Mouse (Mus musculus): ENCODE data around the gene Snapc3. TPM values are rescaled to one million over a fixed set of nuclear protein-coding genes. Genes with fewer than 3 reads are reported as not detected.

The Snapc3 gene
- total RNA-seq, 2 experiments from 2014 or later: 12.0 to 18.1 TPM

DNA sequence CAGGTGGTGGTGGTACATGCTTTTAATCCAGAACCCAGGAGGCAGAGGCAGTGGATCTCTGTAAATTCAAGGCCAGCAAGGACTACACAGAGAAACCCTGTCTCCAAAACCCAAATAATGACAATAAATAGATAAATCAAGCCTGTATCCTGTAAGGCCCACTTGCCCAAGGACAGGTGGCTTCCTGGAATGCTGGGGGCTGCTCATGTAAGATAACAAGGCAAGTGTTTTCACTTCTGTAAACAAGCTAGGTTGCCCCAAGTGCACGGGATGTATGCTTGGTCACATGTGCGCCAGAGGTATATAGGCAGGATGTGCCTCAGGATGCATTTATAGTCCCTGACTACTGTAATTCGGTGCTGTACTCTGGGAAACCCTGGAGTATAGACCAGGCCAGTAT is 5.5 kb upstream of the Snapc3 start:
- no peak for ATAC-seq (replicated peaks; ENCODE audit: low FRiP score, poor library complexity, severe bottlenecking)

DNA sequence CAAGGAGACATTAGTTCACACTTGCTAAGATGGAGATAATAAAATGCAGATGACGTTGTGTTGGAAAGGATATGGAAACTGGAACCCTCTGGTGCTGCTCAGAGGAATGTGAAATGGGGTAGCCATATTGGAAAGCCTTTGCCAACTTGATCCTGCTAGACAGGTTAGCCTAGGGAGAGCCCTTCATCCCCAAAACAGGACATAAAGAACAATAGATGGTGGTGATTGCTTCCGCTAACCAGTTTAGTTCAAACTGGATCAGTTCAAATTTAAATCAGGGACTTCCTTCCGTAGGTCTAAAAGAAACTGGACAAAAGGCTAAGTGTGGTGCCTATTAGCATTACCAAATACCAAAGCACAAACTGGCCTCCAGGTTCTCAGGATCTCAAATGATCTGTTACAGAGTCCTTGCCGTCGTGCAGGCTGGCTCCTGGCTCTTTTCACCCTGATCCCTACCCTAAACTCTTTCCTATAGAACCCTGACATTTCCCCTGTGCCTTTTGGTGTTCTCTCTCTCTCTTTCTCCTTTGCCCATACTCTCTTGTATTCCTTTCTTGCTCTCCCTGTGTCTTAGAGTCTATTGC is 3.2 kb upstream of the Snapc3 start:
- no peak for ATAC-seq (replicated peaks; ENCODE audit: low FRiP score, poor library complexity, severe bottlenecking)

DNA sequence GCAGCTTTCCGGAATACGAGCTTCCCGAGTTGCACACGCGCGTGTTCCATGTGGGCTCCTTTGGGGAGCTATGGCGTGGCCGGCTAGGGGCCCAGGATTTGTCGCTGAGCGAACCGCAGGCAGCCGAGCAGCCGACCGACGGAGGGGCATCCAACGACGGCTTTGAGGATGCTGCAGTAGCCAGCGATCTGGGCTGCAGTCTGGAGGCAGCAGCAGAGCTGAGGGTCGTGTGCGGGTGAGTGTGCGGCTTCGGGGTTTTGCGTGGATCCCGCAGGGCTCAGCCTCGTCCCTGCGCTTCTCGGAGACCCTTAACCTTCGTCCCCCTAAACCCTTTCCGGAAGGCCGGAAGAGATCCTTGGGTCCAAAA is 279 bp downstream of the Snapc3 start:
- ATAC-seq (replicated peaks; ENCODE audit: low FRiP score, poor library complexity, severe bottlenecking): no peak; the same call in 1 of the 2 replicates

DNA sequence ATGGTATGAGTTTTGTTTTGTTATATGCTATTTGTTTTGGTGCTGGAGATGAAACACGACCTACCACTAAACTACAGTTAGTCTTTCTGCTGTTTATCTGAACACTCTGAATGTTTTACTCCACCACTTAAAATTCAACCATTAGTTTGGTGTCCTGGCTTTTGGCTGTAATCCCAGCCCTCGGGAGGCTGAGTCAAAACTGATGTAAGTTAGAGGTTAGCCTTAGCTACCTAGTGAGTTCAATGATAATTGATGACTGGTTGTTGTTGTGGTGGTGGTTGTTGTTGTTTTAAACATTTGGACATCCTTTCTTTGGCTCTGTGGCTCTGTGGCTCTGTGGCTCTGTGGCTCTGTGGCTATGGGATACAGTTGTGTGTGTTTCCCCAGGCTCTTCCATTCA is 1.3 kb downstream of the Snapc3 start:
- ATAC-seq (replicated peaks; ENCODE audit: low FRiP score, poor library complexity, severe bottlenecking): no peak

DNA sequence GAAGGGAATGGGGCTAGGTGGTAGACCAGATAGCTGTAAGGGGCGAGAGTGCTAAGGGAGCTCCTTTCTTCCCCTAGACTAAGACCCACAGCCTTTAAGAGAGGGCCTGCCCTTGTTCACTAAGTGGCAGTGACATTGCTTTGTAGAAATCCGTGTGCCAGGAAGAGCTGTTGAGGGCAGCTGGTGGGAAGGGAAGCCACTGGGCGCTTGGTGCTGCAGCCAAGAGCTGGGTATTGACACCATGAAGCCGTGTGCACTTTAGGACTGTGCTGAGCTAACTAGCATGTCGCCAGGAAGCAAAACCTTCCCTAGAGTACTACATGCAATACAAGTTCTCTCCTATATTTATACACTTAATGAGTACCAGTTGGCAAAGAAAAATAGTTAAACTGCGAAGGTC is 6.1 kb downstream of the Snapc3 start:
- no peak for ATAC-seq (replicated peaks; ENCODE audit: low FRiP score, poor library complexity, severe bottlenecking)

DNA sequence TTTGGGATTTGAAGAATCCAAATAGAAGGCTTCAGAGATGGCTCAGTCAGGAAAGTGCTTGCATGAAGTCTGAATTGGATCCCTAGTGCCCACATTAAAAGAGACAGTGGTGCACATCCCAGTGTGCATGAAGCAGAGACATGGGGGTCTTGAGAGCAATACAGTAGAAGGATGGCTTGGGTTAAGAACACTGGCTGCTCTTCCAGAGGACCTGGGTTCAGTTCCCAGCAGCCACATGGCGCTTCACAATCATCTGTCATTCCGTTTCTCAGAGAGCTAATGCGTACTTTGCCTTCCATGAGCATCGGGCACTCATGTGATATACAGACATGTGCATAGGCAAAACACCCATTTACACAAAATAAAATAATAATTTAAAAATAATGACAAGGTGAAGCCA is 7.6 kb downstream of the Snapc3 start:
- no peak for ATAC-seq (replicated peaks; ENCODE audit: low FRiP score, poor library complexity, severe bottlenecking)

DNA sequence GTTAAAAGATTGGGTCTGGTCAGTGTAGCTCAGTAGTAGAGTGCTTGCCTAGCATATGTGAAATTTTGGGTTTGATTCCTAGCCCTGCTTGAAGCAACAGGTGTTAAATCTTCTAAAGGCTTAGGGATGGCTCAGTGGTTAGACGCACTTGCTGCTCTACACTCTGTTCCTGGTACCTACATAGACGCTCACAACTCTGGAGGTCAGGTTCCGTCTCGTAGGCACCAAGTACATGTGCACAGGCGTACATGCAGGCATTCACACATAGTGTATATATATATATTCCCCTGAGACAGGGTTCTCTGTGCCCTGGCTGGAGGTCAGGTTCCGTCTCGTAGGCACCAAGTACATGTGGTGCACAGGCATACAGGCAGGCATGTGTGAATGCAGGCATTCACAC is 9.6 kb downstream of the Snapc3 start:
- ATAC-seq (replicated peaks; ENCODE audit: low FRiP score, poor library complexity, severe bottlenecking): no peak

DNA sequence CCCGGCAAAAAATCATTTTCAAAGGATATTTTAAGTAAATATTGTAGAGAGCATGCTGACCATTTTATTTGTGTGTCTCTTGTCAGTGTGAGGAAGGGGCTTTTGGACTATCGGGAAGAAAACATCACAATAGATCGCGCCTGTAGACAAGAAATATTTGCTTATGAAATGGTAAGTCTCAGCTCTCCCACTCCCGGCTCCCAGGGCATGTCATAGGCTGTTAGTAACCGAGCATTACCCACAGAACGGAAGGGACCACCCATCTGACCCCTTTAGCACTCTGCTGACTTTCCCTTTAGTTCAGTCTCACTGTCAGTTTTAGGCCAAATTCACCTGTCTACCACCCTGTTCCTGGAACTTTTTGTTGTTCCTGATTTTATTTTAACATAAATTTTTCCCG is 10.2 kb downstream of the Snapc3 start:
- no peak for ATAC-seq (replicated peaks; ENCODE audit: low FRiP score, poor library complexity, severe bottlenecking)

DNA sequence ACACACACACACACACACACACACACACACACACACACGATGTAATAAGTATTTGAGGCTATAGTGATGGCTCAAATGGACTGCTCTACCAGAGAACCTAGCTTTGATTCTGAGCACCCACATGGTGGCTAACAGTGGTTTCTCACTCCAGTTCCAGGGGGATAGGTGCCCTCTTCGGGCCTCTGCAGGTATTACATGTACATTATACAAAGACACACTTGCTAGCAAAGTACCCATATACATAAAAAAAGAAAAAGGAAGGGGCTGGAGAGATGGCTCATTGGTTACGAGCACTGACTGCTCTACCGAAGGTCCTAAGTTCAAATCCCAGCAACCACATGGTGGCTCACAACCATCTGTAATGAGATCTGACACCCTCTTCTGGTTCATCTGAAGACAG is 11.3 kb downstream of the Snapc3 start:
- peak; percentile 70; the same call in 1 of the 2 replicates for ATAC-seq (replicated peaks; ENCODE audit: low FRiP score, poor library complexity, severe bottlenecking)

DNA sequence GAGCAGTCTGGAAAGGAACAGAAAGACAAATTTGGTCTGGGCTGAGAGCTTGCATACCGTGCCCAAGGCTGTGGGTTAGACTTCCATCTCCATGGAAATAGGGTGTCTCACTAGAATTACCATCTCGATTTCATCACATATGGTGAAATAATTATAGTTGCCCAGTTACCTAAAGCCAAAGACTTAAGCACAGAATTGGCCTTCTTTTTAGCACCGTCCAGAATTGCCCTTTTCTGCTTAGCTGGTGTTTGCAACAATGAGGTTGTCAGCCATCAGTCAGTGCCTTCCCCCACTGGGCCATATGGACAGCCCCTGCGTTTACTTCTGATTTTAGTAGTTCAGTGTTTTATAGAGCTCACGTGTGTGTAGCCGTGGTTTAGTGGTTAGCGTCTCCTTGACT is 14.4 kb downstream of the Snapc3 start:
- ATAC-seq (replicated peaks; ENCODE audit: low FRiP score, poor library complexity, severe bottlenecking): no peak

DNA sequence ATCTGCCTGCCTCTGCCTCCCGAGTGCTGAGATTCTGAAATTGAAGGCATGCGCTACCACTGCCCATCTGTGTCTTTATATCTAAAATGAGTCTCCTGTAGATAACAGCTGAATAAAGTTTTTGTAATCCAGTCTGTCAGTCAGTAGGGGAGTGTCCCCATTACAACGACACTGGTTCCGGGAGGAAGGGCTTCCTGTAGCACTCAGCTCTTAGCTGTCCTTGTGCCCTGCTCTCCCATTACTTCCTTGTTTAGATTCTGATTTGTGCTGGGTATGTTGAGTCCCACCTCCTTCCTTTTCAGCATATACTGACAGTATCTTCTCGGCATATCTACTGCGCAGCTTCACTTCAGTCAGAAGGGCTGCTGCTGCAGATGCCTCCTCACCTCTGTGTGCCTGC is 15.4 kb downstream of the Snapc3 start:
- no peak for ATAC-seq (replicated peaks; ENCODE audit: low FRiP score, poor library complexity, severe bottlenecking)

DNA sequence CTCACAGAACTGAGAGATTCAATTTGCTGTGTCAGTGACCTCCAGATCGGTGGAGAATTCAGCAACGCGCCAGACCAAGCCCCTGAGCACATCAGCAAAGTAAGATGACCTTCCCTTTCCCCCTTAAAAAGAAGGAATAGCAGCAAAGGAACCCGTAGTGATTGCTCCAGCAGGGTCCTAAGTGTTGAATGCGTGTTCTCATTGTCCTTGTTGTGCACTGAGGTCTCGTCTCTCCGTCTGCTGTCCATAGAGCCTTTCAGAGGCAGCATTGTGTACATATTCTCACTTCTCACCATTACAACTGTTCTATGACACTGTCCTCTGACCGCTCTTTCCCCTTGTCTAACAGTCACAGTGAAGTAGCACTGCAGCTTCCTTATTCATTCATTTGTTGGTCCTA is 18.9 kb downstream of the Snapc3 start:
- ATAC-seq (replicated peaks; ENCODE audit: low FRiP score, poor library complexity, severe bottlenecking): no peak

DNA sequence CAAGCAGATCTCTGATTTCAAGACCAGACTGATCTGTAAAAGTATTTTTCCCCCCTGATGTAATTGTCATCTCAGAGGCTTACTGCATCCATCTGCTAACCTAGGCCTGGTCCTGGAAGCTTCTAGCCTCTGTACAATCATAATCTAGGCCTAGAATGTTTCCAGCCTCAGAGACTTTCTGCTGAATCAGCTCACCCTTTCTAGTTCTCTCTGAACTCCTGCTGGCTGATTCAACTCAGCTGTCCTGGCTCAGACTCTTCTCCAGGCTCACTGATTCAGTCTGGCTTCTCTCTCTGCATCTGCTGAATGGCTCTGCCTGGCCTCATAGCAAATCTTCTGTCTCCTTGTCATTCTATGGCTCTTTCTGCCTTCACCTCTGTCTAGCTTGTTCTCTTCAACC is 20.6 kb downstream of the Snapc3 start:
- ATAC-seq (replicated peaks; ENCODE audit: low FRiP score, poor library complexity, severe bottlenecking): no peak

DNA sequence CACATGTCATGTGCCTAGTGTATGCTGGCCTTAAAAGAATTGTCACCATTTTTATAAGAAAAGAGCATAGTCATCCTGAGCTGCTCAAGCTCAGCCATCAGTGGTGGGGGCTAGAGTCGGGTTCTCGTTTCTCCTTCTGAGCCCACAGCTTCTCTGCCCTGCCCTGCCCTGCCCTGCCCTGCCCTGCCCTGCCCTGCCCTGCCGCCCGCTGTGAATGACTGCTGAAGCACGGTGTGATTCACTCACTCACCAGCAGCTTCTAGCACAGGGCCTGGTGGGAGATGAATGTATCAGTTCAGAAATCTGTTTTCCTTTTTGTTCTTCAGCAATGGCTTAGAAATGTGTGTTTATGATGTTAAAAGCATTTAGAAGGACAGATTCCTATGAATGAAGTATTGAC is 21.5 kb downstream of the Snapc3 start:
- ATAC-seq (replicated peaks; ENCODE audit: low FRiP score, poor library complexity, severe bottlenecking): no peak

DNA sequence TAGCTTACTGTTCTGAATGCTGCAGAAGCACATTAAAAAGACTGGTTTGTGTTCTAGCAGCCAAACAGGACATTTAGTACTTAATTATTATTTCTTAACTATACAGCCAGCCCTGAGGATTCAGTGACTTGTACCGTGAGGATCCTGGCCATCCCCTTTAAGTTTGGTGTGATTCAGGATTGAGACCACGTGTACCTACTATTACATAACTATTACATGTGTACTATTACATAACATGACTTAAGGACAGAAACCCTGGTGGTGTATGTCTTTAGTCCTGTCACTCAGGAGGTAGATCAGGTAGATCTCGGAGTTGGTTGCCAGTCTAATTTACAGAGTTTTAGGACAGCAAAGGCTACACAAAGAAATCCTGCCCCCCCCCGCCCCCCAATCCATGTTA is 23.5 kb downstream of the Snapc3 start:
- no peak for ATAC-seq (replicated peaks; ENCODE audit: low FRiP score, poor library complexity, severe bottlenecking)

DNA sequence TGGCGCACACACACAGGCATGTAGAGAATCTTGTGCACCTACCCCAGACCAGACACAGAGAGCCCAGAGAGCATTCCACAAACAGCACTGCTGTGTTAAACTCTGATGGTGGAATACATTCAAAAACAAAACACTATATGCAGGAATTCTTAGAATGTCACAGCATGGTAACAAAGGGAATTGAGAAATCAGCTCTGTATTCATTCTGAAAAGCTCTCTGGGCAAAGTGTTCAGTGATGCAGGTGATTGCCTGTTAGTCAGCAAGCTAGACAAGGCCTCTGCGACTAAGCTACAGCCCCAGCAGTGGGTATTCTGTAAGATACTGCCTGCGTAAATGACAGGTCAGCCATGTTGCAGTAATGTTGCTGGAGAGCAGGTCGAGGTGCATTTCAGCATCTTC is 33.3 kb downstream of the Snapc3 start:
- ATAC-seq (replicated peaks; ENCODE audit: low FRiP score, poor library complexity, severe bottlenecking): no peak

DNA sequence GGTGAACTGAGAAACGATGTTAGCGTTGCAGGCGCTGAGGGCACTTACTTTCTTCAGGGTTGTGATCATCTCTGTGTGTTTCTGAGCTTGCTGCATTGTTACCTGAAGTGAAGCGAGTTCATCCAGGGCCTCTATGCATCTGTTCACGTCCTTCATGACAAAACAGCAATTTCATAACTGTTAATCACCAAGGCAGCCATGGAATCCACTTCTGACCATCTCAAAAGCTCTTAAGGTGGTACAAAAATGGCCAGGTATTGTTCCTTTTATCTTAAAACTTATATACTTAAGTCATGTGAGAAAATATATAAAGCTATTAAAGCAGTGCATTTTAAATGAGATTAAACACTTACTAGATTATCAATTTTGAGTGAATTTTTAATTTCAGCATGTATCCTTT is 42.6 kb downstream of the Snapc3 start:
- no peak for ATAC-seq (replicated peaks; ENCODE audit: low FRiP score, poor library complexity, severe bottlenecking)

DNA sequence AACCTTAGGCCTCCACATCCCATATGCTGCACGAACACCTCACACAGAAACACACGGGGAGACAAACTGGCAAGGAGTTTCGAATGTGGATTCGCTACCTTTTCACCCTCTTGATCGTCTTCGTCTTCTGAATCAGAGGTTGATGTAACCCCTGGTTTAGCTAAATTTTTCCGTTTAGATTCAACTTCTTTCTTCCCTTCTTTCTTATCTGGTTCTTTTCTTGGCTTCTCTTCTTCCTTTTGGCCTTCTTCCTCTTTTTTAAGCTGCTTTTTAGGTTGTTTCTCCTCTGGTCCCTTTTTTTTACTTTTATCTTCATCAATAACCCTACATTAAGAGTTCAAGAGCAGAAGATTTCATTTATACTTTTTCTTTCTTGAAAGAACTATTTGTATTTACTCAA is 47.3 kb downstream of the Snapc3 start:
- no peak for ATAC-seq (replicated peaks; ENCODE audit: low FRiP score, poor library complexity, severe bottlenecking)

DNA sequence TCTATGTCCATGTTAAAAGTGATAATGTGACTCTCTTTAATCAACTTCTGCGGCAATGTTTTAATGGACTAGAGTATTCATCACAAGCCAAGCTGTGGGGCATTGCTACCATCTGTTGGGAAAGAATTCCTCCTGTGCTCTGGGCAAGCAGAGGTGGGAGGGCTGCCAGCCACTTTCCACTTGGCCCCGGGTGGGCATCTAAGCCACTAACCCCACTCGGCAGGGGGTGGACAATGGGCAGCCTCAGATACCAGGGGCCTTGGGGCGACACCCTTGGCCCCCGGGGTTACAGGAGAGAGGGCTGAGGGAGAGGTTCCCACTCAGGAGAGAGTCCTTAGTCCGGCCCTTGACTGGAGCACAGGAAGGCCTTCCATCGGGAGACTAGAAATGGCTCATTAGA is 50.1 kb downstream of the Snapc3 start:
- no peak for ATAC-seq (replicated peaks; ENCODE audit: low FRiP score, poor library complexity, severe bottlenecking)

DNA sequence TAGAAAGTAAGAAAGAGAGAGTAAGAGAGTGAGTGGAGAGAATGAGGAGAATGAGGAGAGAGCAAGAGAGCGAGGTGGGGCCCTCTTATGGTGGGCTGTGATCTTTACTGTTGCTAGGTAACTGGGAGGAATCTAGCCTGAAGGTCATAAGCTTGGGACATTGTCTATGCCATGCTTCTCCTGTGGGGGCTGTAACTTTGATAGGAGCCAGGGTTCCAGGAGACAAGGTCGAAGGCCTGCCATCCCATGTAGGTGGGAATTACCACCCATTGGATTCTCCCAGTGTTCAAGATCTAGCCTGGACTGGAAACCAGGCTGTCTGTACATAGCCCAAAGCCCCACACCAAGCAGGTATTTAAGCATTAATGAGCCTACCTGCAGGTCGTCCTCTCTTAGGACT is 50.7 kb downstream of the Snapc3 start:
- ATAC-seq (replicated peaks; ENCODE audit: low FRiP score, poor library complexity, severe bottlenecking): no peak

DNA sequence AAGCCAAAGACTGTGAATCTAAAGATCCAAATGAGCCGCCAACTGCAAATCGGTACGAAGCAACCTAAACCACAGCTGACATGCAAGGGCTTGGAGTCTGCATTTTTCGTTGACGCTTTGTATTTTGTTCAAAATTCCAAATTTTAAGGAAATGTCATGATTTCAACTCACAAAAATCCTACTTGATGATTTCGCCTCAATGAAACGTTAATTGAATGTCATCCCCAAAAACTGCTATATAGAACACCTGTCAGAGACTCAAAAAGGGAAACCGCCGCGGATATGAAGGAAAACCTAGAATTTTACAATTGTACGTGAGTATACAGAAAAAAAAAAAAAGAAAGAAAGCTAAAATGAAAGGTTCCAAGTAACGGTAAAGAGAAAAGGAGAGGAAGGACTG is 67.7 kb downstream of the Snapc3 start:
- no peak for ATAC-seq (replicated peaks; ENCODE audit: low FRiP score, poor library complexity, severe bottlenecking)

DNA sequence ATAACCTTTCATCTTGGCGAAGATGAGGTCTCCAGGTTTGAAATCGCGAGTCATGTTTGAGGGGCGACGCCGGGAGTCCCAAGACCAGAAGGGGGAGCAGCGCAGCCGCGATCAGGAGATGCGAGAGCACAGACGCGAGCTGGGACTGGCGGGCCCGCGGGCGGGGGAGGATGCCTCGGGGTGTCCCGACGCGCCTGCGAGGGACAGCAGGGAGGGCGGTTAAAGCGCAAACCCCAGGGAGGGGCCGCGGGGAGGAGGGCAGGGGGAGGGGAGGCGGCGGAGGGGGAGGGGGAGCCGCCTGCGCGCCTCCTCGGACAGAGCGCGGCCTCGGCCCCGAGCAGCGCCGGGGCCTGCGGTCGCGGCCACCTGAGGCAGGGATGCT is 68.2 kb downstream of the Snapc3 start:
- peak; percentile 90 for ATAC-seq (replicated peaks; ENCODE audit: low FRiP score, poor library complexity, severe bottlenecking)

Measured in erythroblast, adult 5-6 weeks (primary cell).